Comparison of ENCODE assay signal across 9 mouse cellular contexts in the genomic region with DNA sequence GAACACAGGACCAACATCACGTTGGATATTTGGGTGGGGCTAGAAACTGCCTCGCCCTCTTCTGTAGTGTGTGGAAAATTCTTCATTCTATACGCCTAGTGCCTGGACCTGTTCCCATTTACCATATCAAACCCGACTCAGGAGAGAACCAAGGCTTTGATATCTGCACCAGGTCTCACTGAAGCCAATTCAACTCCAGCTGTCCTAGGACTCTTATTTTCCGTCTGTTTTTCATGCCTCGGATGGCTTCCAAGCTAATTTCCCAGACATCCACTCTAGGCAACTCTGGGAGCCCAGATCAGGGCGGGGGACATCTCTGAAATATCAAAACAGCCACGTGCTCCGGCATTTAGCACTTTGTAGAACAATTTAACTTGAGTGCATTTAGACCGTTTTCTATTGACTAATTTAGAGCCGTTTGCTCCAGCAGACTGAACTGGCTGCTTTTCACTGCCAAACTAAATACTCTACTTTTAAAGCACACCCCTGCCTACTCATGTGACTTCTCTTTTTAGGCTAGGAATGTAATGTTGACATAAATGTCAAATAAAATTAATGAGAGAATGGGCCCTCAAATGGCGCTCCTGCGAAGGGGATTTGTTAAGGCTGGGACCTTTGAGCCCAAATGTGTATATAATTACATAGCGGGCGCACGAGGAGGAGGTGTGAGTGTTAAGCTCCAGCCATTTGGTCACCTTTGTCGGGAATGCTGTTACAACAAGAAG. TPM values are rescaled to one million over a fixed set of nuclear protein-coding genes. Genes with fewer than 3 reads are reported as not detected.
DNase-seq lines count a peak whose midpoint lies in the region; ATAC-seq and TF ChIP-seq lines count a peak whose summit lies in the region.
"Had no signal": no experiment of that assay in that cellular context is flagged by ENCODE, and none has a peak within 500 bp of the region (broad histone marks: within the 10 kb centered on the region; RNA-seq: fewer than 3 reads in every experiment).

No protein-coding gene starts in this region.

- 28% methylated on average over 17 of the region's 17 CpGs for WGBS in intestine, embryonic 16.5 days

- H3K36me3 ChIP-seq in intestine, embryonic 16.5 days (ENCODE audit: control insufficient read depth, insufficient read depth, low read length) = no peaks in the 10 kb centered on the region

- no peak for TF ChIP-seq POLR2A in embryonic fibroblast, embryonic 13.5 days (IDR thresholded peaks at IDR 0.05; ENCODE audit: low read depth, low read length)

- ATAC-seq in cerebellum, adult (ENCODE audit: insufficient number of reproducible peaks, low FRiP score, low TSS enrichment) = no peak
- peak; percentile 53 for ATAC-seq in intestine, embryonic 16.5 days

- no peaks in the 10 kb centered on the region for H3K27me3 ChIP-seq in intestine, embryonic 16.5 days (replicated peaks; ENCODE audit: control insufficient read depth, insufficient read depth, low read length)
- H3K27me3 ChIP-seq: megakaryocyte, embryonic 14.5 days had no signal

- no peak for TF ChIP-seq CTCF in embryonic fibroblast, embryonic 13.5 days (IDR thresholded peaks at IDR 0.05; ENCODE audit: borderline replicate concordance, insufficient read depth, low read length)
- TF ChIP-seq CTCF in layer of hippocampus, adult 2 months (conservative IDR thresholded peaks at IDR 0.05) = no peak

- H3K4me1 ChIP-seq in embryonic fibroblast, embryonic 13.5 days (ENCODE audit: control insufficient read depth, insufficient read depth, low read length) = peaks cover 2% of the 10 kb centered on the region; the same call in 1 of the 2 replicates
- H3K4me1 ChIP-seq in intestine, embryonic 16.5 days (ENCODE audit: control insufficient read depth, insufficient read depth, low read length) = peaks cover 24% of the 10 kb centered on the region

- 0 out of 2 replicates have a peak, but pooled peaks cover 2% of the 10 kb centered on the region for H3K9me3 ChIP-seq in intestine, embryonic 16.5 days (ENCODE audit: control insufficient read depth, low read length)

- H3K4me2 ChIP-seq in intestine, embryonic 16.5 days (ENCODE audit: low read depth, low read length) = peak overlapping the region; percentile 14

- H3K4me3 ChIP-seq in embryonic fibroblast, embryonic 13.5 days (ENCODE audit: insufficient read depth, low read length) = no peak overlapping the region
- H3K4me3 ChIP-seq in intestine, embryonic 16.5 days (ENCODE audit: low read length) = no peak overlapping the region
- no peak overlapping the region for H3K4me3 ChIP-seq in layer of hippocampus, adult 2 months
- H3K4me3 ChIP-seq: megakaryocyte, embryonic 14.5 days had no signal

- peak overlapping the region; percentile 31; the same call in 1 of the 2 replicates for H3K27ac ChIP-seq in embryonic fibroblast, embryonic 13.5 days (ENCODE audit: insufficient read depth, low read length)
- peak overlapping the region; percentile 57 for H3K27ac ChIP-seq in intestine, embryonic 16.5 days (ENCODE audit: low read length)
- H3K27ac ChIP-seq in layer of hippocampus, adult 2 months = no peak overlapping the region

- no peak overlapping the region for H3K9ac ChIP-seq in intestine, embryonic 16.5 days (ENCODE audit: low read depth, low read length)

- peak; percentile 32 to 35 for DNase-seq in cerebellum, postnatal 10 days
- DNase-seq in lung, postnatal 14 days = peak; percentile 42
- no peak for DNase-seq in layer of hippocampus, adult 2 months (ENCODE audit: low spot score in 2 of 2)
- no peak for DNase-seq in layer of hippocampus, adult 11-12 months (ENCODE audit: low spot score)
- no peak for DNase-seq in layer of hippocampus, postnatal 10 days (ENCODE audit: low spot score in 2 of 2)

RNA-seq across cellular contexts. Expression of gene Foxn3, which starts 33.5 kb away (rescaled TPM):
- polyA plus RNA-seq in embryonic fibroblast, embryonic 13.5 days (2011; ENCODE audit: insufficient read length, low read depth, missing spikeins) = 39.6 and 59.0 TPM in 2 replicates
- polyA plus RNA-seq in intestine, embryonic 16.5 days (2015; fragmentation: Nextera tagmentation; extraction: Ambion mirVana) = 43.0 and 45.2 TPM in 2 replicates
- 10 to 100 TPM; 45.9 to 53.7 TPM for total RNA-seq in layer of hippocampus, adult 2 months (2021)
- total RNA-seq in layer of hippocampus, postnatal 10 days (2021) = 10 to 100 TPM; 55.7 to 59.4 TPM

Comparison
In these comparisons a context has a peak if more than half of its experiments do, and no peak if none do; other contexts are left out.
1. DNase-seq: peak in cerebellum, postnatal 10 days (2 of 2) and lung, postnatal 14 days (single experiment); none in layer of hippocampus, adult 2 months (0 of 2), layer of hippocampus, adult 11-12 months (single experiment) and layer of hippocampus, postnatal 10 days (0 of 2).